Mouse (Mus musculus) cerebellum, postnatal 4 days (tissue): ENCODE measurements around the gene Kcnd2.

Experiments used
- DNase-seq, 2 experiments: peaks; one replicate each; pipeline ENCODE4 v3.0.0; 2022; ENCODE audit warnings: low spot score in 2 of 2, mixed read lengths in 1 of 2

Gene Kcnd2

DNA sequence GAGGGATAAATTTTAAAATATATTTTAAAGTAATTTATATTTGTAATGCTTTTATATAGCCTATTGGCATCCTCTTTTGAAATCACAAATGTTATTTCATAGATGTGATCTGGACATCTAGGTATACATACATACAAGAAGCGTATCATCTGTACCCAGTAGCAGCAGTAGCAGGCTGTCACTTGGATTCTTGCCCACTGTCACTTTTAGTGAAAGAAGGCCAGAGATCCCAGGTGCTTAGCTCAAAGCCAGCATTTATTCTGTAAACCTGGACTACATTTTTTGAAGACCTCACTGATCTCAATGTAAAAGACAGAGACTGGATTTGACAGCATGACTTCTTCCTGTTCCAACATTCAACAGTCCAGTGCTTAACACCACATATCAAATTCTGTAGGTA, 471.1 kb downstream of the Kcnd2 start:
- no peak for DNase-seq

DNA sequence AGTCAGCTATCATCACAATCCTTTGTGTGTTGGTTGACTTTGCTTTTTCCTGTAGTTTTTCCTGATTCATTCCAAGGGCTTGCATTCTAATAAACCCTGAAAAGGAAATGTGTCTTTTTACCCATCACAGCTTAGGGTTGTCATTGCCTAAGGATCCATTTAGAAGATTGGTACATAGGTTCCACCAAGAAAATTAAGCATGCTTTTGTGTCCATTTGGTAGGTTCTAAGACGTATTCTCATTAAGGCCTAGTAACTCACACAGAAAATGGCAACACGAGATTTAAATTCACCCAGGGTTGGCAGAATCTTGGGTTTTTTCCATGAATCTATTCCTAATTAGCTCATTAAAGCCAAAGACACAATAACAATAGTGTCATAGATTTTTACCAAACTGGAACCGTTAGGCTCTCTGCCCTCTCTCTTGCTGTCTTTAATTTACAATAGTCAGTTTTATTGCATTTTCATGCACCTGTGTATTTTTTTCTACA, 477.6 kb downstream of the Kcnd2 start:
- DNase-seq: no peak

DNA sequence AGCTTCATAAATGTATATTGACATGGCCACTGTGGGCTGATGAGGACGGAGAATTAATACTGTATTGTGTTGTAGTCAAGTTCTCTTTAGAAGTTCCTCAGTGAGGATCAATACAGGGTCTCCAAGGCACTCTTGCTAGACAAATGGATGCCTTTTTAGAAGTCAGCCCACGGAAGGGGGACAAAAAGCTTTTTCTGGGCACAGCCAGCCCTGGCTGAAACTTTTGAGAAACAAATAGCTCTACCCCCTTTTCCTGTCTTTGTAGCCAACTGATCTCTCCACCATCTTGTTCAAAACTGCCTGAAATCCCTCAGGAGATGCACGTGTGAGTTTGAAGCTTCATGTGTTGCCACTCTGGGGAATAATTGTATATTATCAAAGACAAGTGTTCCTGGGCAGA, 482.3 kb downstream of the Kcnd2 start:
- no peak for DNase-seq

DNA sequence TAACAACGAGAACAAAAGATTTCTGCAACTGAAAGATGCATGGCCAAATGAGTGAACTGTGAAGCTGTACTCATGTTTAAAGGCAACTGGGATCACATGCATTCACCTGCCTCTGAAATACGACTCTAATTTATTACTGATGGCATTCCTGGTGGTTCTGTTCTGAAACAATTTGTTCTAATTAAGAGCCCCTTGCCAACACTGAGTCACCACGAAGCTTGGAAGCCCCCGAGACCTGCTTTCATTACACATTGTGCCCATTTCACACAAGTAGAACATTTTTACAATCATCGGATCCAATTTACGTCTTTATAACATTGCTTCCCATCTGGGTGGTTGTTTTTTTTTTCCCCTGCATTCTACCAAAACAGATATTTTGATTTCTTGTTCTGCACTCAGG, 485.8 kb downstream of the Kcnd2 start:
- DNase-seq: no peak

DNA sequence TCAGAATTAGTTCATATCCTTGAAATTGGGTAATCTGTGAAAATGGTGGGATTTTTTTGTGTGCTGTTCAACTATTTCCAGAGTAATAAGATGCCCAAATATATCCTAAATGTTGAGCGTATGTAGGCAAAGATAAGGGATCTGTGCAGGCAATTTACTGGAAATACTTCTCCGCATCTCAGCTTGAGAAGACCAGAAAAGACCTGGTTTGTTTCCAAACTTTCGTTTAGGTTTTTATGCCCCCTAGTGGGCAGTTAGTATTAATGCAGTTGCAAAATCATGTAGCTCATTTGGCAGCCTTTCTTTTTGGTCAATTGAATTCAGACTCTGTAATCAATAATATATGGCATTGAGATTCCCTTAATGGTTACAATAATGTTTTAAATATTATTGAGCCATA, 493.9 kb downstream of the Kcnd2 start:
- DNase-seq: no peak

DNA sequence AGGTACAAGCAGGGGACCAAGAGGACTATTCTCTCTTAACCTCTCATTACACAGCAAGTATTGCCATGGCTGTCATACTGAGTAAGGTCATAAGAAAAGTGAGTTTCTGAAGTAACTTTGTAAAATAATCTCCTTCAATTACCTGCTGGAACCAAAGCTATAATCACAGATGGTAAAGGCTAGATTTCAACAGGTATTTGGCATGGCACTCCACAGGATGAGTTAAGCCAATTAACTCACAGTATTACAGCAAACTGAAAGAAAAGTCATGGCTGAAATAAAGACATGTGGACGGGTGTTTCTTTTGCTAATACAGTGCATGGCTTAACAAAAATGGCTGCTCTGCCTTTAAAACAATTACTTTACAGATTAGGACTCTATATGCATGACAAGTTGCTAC, 503.8 kb downstream of the Kcnd2 start:
- no peak for DNase-seq

DNA sequence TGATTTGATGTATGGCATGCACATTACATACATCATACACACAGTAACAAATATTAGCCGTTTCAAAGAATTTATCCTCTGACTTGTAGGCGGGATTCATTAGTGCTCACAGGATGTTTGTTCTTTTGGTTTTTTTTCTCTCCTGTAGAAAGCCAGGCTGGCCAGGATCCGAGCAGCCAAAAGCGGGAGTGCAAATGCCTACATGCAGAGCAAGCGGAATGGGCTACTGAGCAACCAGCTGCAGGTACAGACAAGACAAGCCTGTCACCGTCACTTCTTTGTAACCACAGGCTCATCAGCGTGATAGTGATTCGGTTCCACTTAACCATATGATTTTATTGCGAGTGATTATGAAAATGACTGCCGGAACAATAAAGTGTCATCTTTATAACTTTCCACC, 506.9 kb downstream of the Kcnd2 start:
- no peak for DNase-seq

DNA sequence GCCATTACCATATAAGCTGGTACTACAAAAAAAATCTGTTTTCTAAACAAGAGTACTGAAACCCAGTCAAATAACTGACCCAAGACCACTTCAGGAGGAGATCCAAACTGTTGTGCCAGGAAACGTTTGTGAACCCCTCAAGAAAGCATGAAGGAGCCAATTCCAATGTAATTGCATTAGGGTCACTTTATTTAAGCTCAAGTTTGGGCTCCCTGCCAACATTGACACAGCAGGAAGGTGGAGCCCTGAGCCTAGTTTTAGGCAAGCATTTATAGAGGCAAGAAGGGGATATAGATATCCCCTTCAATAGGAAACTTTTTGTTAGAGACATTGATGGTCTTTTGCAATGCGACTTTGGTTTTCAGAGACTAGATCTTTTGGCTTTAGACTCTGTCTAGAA, 525.3 kb downstream of the Kcnd2 start:
- DNase-seq: no peak

DNA sequence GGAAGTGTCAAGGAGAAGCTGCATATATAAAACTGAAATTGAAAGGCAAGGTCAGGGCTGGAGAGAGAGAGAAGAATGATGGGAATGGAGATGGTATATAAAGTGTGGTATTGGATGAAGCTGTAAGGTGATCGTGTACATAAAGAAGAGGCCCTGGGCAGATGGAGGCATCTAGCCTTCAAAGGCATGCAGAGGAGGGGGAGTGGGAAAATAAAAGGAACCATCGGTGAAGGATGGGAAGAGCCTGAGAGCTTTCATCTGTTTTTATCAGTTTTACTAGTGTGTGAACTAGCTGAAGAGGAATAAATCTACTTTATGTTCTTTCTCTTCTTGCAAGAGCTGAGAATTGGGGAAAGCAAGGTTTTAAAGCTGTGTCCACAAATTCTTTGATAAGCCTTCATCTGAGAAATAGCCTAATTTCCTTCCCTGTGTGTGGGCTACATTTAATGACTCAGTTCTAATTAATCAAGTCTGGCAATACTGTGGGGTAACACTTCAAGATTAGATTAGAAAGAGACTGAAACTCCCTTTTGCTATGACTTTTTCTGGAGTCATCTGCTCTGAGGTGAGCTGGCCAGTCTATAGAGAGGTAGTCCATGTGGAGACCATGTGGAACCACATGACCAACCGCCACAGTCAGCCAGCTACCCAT, 529.4 kb downstream of the Kcnd2 start:
- DNase-seq: no peak

DNA sequence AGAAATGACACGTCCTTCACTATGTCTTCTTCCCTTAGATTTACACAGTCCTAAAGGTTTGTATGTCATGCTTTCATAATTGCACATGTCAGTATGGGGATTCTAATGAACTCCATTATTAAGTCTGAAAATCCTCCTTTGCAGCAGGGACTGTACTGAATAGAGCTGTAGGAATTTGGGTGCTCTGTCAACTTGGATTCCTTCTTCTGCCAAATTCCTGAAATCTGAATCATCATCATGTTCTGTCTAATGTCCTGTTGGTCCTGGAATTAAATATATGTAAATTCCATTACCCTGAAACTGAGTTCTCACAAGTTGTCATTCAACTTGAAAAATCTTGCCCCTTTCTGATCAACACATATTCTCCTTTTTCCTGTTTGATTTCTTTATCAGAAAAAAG, 532.2 kb downstream of the Kcnd2 start:
- no peak for DNase-seq

DNA sequence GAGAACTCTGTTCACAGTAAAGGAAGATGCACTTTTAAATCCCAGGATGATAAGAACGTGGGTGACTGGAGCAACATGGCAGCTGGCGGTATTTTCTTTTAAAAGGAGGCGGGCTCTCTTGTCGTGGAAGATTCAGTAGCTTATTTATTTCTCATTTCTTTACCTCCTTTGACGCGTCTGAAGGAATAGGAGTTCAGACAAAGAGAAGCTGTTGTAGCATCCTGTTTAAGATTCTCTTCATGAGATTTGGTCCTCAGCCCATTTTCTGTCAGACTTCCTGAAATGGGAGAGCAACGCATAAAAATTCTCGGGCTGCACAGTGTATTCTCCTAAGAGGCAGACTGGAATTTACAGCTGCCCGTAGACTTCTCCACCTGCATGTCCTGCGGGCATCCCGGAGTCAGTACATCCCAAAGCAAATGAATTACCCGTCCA, 552.5 kb downstream of the Kcnd2 start:
- DNase-seq: no peak

DNA sequence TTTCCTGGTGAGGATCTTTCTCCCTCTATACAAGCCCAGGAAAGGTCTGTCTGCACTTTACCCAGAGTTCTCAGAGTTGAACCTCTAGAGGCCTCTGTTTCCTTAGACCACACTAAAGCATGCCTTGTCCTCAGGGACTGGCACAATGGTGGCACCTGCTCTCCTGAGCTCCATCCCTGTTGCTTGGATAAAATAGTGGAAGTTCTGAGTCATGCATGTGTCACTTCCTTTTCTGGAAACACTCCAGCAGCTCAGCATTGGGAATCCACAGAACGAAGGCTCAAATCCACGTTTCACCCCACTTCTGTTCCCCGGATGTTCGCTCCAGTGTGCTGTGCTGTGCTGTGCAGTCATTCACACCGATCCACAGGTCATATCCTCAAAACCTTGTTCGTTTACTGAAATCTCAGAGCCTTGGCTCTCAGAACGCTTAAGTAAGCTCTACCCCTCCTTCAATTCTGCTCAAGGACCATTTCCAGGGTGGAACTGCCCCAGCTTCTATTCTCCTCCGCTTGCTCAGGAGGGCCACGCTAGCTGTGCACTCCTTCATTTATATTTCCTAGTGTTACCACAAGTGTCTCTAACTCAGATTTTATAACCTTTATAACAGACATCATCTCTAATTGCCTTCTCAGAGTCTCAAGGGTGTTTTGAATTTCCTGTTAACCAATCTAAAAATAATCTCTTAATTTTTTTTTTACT, 553.6 kb downstream of the Kcnd2 start:
- DNase-seq: no peak

DNA sequence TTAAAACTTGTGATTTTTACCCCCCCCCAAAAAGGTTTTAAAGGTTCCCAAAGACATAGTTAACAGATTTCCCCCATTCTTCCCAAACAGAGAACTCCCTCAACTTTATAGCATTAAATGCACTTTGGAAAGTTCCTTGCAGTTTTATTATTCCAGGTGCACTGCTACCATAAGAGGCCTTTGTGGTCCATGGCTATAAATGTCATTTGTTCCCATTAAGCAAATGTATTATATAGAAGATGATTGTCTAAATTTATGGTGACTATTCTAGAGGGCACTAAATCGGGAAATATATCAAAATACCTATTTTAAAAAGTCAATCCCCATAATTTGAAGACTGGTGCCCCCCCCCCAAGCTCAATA, 554.1 kb downstream of the Kcnd2 start:
- no peak for DNase-seq

DNA sequence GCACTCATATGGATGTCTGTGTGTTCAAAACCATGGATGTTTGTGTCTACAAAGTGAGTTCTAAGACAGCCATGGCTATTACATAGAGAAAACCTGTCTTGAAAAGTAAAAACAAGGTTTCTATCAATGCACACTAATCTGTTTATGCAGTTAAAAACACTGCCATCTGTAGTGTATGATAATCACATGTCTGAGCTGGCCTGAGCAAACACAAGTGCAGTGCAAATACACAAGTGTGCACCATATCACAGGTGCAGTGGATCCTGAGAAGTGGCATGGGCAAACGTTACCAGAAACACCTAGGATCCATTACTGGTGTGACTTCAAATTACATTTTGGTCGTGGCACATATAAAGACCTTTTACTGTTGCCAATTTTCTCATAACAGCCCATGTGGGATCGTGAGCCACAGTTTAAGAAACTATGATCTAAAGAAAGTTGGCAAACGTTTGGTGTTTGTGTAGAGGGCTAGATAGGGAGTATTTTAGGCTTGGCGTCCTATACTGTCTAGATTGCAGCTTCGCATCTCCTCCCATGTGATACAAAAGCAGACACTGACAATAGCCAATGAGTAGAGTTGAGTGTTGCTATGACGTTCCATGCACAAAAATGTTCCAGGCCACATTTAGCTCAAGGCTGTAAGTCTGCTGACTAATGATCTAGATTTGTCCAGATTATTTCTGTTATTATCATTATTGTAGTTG, 559.1 kb downstream of the Kcnd2 start:
- DNase-seq: no peak
